Mouse (Mus musculus): ENCODE measurements around the gene Kmt2c.

GRCm38 (mm10) chr5:25526926-25527325, 28.3 kb upstream of the Kmt2c start:
- TF ChIP-seq CTCF (IDR thresholded peaks at IDR 0.05; ENCODE audit: low read depth), result no peak
- TF ChIP-seq EP300 (IDR thresholded peaks at IDR 0.05; ENCODE audit: low read depth), result no peak

Measured in liver, embryonic 14.5 days (tissue).